Mouse (Mus musculus) heart, postnatal 25 days (tissue): ENCODE measurements around the gene Nabp2. TPM values are rescaled to one million over a fixed set of nuclear protein-coding genes. Genes with fewer than 3 reads are reported as not detected.

Experiments
- DNase-seq: peaks from one replicate; pipeline ENCODE4 v3.0.0; 2022; ENCODE audit warnings: low spot score
- intact Hi-C: fragments of 180-260 bp; cut with DNase I; formaldehyde crosslinking; loops from one replicate; pipeline ENCODE4 v1.15.1; 2025
- total RNA-seq, 2 experiments: library from RNA; stranded (reverse); gene quantifications; 2 replicates each; pipeline ENCODE4 v1.2.3; 2021

Nabp2 gene
- 10 to 100 TPM; 44.4 to 46.8 TPM for total RNA-seq

- peak; percentile 94 for DNase-seq
- intact Hi-C loops: no loop called here
Measured at GRCm38 (mm10) chr10:128411211-128412054, at the start of gene Nabp2, which contains the start of gene Rnf41. Gene Nabp2, minus strand, starts transcription at chr10:128411492. Gene Rnf41, plus strand, starts transcription at chr10:128411657.

- DNase-seq: no peak
- intact Hi-C loops: loop anchor here (2.0 to 5.0 kb wide), 2 partner anchors 33 to 67 kb away; partner anchors contain the start of gene Esyt1
Measured at GRCm38 (mm10) chr10:128460270-128460630, 49.0 kb upstream of the Nabp2 start.

DNA sequence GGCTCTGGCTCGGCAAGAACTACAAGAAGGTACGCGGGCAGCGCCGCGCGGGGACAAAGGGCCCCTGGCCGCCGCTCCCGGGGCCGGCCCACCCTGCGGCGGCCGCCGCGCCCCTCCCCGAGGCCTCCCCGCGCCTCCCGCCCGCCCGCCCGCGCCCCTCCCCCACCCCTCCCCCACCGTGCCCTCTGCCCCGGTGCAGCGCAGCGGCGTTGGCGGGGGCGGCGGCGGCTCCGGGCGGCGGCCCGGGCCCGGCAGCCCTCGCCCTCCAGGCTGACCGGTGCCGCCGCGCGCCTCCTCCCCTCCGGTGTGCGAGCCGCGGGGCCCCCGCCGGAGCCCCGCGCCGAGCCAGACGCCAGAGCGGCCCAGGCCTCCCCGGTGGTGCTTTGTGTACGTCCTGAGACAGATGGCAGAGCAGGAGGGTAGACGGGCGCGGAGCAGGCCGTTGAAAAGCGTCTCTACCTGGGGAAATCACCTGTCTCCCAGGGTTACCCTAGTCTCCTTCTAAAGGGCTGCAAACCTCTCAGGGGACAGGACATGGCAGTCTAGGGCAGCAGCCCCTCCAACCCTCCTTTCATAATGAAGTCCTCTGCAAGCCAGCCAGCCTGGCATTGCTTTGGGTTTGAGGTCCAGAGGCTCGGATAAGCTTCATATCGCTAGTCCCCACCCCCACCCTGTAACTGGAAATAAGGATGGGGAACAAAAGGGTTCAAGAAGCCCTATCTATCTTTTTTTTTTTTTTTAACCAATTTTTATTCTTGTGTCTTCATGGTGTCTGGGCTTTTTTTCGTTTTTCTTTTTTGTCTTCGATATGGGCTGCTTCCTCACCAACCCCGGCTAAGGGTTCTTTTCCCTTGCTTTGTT is 48.3 kb upstream of the Nabp2 start:
- DNase-seq: peak; percentile 20
- intact Hi-C loops: loop anchor here (2.0 to 5.0 kb wide), 4 partner anchors 33 to 122 kb away; partner anchors contain the start of genes Cs and Esyt1

- intact Hi-C loops: loop anchor here (2.0 to 5.0 kb wide), 2 partner anchors 78 to 122 kb away; partner anchors contain the start of gene Cs
- DNase-seq: peak; percentile 73
Measured at GRCm38 (mm10) chr10:128458719-128459408, 47.6 kb upstream of the Nabp2 start, which contains the start of gene Smarcc2. Gene Smarcc2, plus strand, starts transcription at chr10:128459248.

- peak; percentile 77 for DNase-seq
- intact Hi-C loops: loop anchor here (2.0 to 5.0 kb wide), 2 partner anchors 78 to 121 kb away; partner anchors contain the start of gene Cs
Measured at GRCm38 (mm10) chr10:128458348-128458718, 47.0 kb upstream of the Nabp2 start.

DNA sequence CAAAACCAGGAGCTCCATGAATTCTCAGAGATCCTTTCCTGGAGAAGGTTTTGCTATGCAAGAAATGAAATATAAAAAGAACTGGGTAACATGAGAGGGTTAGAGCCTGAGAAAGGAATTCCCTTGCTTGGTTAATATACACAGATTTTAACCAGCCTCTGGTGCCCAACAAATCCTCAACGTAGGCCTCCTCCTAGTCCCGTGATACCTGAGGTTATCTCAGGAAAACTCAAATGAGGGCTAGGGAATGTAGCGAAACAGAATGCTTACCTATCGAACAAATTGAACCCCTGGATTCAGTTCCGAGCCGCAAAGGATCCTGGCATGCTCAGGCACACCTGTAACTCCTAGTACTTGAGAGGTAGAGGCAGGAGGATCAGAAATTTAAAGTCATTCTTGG is 46.4 kb upstream of the Nabp2 start:
- DNase-seq: no peak
- intact Hi-C loops: loop anchor here (2.0 to 5.0 kb wide), 2 partner anchors 79 to 120 kb away; partner anchors contain the start of gene Cs

- DNase-seq: no peak
- intact Hi-C loops: loop anchor here (2.0 to 5.0 kb wide), 2 partner anchors 46 to 118 kb away; partner anchors contain the start of gene Cs
Measured at GRCm38 (mm10) chr10:128455280-128455679, 44.0 kb upstream of the Nabp2 start.

DNA sequence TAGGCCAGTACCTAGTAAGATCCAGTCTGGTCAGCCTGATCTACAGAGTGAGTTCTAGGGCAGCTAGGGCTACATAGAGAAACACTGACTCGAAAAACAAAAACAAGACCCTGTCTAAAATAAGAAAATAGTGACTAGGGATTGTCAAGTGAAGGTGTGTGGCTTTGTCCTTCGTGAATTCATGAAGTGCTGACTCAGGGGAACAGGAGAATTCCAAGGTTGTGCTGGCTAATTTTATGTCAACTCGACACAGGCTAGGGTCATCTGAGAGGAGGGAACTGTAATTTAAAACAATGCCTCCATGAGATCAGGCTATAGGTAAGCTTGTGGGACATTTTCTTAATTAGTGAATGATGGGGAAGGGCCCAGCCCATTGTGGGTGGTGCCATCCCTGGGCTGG is 43.2 kb upstream of the Nabp2 start:
- DNase-seq: no peak
- intact Hi-C loops: loop anchor here (2.0 kb wide), 1 partner anchor 46 kb away; no protein-coding TSS in a partner anchor

- DNase-seq: no peak
- intact Hi-C loops: no loop called here
Measured at GRCm38 (mm10) chr10:128451014-128451413, 39.7 kb upstream of the Nabp2 start.

- DNase-seq: no peak
- intact Hi-C loops: loop anchor here (2.0 kb wide), 1 partner anchor 67 kb away; no protein-coding TSS in a partner anchor
Measured at GRCm38 (mm10) chr10:128445407-128445806, 34.1 kb upstream of the Nabp2 start.

GRCm38 (mm10) chr10:128444354-128444753 is 33.1 kb upstream of the Nabp2 start:
- no peak for DNase-seq
- intact Hi-C loops: loop anchor here (2.0 kb wide), 1 partner anchor 66 kb away; no protein-coding TSS in a partner anchor

GRCm38 (mm10) chr10:128442718-128443117 is 31.4 kb upstream of the Nabp2 start:
- intact Hi-C loops: no loop called here
- no peak for DNase-seq

GRCm38 (mm10) chr10:128441324-128442119 is 30.2 kb upstream of the Nabp2 start:
- intact Hi-C loops: no loop called here
- DNase-seq: no peak

- DNase-seq: no peak
Measured at GRCm38 (mm10) chr10:128440407-128440806, 29.1 kb upstream of the Nabp2 start.

DNA sequence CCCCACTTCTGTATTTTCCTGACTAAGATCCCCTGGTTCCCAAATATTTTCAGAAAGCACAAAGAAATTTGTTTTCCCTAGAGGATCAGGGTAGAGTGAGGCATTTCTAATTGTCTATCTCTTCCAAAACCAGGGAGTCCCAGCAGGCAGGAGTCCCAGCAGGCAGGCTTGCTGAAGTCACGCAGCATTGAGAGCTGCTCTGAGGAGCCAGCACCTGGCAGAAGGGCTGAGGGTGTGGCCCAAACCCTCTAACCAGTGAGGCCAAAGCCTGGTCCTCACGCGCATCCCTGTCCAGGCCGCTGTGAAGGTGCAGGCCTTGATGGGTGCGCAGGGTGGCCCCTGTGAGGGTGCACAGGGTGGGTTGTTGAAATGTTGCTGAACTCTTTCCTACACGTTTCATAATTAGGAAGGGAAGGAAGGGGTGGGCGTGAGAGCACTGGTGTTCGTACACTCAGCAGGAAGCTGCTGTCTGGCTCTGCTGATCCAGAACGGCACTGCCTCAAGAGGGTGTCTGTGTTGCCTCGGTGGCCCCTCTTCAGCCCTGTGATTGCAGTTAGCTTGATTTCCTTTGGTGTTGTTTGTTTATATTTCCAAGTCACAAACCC is 27.5 kb upstream of the Nabp2 start:
- intact Hi-C loops: no loop called here
- no peak for DNase-seq

More at GRCm38 (mm10) chr10:128440407-128440806, 29.1 kb upstream of the Nabp2 start:
- intact Hi-C loops: no loop called here

DNA sequence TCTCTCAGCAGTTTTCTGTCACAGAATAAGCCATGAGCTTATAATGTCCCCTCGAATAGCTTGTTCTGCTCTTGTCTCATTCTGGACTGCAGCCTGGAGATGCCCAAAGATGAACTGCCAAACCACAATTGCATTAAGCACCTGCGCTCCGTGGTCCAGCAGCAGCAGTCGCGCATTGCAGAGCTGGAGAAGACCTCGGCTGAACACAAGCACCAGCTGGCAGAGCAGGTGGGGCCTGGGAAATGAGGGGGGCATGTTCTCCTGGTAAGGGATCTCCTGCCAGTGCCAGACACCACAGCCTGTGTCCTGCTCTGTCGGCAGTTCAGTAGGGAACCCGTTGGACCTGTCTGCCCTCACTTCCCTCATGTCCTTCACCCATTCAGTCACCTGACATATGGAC is 25.1 kb upstream of the Nabp2 start:
- intact Hi-C loops: no loop called here
- DNase-seq: no peak

DNA sequence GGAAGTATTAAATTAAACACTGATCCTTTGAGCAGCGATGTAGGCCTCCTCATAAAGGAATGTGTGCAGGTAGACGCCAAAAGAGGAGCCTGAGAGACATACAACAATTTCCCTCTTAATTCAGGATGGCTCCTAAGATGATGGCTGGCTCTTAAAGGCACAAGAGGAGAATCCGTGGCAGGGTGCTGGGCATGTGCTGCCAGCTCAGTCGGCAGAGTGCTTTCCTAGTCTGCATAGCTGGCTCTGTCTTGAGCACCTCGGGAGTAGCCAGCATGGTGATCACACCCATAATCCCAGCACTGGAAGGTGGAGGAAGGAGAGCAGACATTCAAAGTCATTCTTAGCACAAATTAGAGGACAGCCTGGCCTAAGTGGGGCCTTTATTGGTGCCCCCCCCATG is 24.6 kb upstream of the Nabp2 start:
- intact Hi-C loops: no loop called here
- DNase-seq: no peak

- DNase-seq: peak; percentile 14
- intact Hi-C loops: no loop called here
Measured at GRCm38 (mm10) chr10:128435186-128435823, 24.0 kb upstream of the Nabp2 start.
